Mouse (Mus musculus) c-Kit-positive CD71-positive TER-119-negative erythroid progenitor cells, embryonic 14.5 days (primary cell): ENCODE results near the gene Smyd3.

Source experiments
- DNase-seq: peaks from one replicate; pipeline ENCODE4 v3.0.0-alpha.2; 2013; ENCODE audit warnings: low read depth

Smyd3 gene

DNA sequence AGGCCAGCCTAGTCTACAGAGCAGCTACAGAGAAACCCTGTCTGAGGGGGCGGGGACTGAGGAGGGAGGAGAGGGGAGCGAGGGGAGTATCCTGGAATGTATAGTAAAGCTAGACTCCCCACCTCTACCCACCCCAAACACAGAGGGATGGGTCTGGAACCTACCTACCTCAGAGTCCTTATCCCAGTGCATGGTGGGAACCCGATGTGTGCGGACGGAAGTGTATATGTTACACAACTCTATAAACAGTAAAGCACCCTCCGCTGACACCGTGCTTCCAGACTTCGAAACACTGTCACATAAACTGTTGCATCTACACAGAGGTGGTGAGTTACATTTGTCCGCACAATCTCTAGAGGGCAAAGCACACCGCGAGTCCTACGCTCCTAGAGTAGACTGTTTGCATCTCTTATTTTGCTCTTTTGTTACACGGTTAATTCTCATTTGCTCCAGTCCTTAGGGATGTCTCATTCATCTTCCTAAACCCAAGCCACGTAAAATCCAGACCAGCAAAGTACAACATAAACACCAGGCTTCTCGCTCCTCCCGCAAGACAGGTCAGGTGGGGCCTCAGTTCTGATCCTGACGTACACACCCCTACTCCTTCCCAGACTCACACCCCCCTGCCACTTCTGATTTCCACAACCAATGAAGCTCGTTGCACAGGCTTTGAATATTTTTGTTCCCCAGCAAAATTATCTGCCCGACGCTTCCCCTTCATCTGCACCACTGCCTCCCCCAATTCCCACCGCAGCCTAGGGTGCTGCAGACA, 714 bp downstream of the Smyd3 start:
- DNase-seq: peak; percentile 29

DNA sequence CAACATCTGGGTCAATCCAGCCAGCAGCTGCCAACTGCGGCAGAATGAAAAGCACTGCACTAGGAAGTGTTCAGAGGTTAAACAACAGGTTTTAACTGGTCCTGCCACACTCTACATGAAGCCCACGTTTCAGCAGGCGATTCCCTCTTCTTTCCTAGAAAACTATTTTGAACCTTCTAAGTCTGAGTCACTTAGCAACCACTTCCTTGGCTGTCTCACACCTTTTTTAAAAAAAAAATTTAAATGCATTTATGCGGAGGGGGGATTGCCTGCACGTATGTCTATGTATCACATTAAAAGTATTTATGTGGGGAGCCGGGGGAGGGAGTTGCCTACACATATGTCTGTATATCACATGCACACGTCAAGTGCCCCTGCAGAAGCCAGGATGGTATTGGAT, 5.9 kb downstream of the Smyd3 start:
- DNase-seq: no peak

DNA sequence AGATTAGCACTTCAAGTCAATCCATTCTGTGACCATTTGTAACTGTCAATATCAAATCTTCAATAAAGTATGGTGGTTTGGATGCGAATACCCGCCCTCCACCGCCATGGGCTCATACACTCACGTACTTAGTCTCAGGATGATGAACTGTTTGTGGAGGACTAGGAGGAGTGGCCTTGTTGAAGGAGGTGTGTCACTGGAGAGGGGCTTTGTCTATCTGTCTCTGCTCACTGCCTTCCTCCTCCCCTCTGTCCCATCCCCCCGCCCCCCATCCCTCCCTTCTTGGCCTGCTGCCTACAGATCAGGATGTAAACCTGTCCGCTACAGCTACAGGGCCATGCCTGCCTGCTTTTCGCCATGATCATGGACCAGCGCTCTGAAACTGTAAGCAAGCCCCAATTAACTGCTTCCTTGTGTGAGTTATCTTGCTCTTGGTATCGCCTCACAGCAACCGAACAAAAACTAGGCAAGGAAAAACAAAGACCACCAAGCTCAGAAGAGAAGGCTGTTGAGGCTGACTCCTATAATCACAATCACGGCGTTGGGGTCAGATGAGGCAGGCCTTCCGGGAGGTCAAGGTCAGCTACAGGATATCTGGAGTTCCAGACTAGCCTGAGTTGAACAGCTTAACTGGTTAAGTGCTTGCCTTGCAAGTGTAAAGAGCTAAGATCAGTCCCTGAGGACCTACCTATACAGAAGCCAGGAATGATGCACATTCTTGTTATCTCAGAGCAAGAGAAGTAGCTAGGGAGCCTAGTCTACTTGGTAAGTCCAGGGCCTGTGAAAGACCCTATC, 7.1 kb downstream of the Smyd3 start:
- DNase-seq: no peak

DNA sequence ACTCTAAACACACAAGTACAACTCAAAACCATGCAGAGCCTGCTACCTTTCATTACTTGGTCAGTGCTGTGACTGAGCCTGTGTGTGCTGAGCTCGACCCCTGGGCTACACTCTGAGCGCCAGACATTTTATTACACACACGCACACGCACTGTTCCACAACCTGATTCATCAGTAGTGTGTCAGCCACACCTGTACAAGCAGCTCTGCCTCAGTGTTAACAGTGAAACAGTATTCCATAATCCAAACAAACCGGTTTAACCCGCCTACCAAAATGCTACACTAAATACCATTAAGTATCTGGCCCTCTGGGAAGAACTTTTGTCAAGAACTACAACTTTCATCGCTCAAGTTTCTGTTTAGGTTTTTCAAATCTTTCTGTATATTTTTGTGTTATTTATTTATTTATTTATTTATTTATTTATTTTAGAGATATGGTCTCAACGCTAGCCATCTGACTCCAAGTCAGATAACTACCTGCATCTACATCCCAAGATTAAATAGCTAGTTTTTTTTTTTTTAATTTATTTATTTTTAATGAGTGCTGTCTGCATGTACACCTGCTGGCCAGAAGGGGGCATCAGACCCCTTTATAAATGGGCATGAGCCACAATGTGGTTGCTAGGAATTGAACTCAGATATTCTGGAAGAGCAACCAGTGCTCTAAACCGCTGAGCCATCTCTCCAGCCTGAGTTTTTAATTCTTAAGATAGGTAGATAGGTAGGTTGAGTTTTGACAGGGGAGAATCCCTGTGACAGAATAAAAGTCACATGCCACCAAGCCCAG, 11.1 kb downstream of the Smyd3 start:
- DNase-seq: peak; percentile 53

DNA sequence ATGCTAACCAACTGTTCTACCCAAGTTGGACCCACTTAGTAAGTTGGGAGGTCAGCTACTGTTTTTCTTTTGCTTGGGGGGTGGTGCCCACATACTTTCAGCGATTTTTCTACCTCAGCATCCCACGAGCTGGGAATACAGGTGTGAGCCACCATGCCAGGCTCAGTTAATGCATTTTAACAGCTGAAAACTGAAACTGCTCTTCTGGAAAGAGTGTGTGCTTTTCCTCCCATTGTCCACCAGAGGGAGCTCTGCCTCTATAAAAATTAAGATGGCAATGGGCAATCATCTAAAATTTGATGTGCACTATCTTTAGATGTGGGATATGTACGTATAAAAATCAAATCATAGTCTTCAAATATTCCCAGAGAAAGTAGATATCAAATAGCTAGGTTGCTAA, 15.3 kb downstream of the Smyd3 start:
- peak; percentile 17 for DNase-seq

DNA sequence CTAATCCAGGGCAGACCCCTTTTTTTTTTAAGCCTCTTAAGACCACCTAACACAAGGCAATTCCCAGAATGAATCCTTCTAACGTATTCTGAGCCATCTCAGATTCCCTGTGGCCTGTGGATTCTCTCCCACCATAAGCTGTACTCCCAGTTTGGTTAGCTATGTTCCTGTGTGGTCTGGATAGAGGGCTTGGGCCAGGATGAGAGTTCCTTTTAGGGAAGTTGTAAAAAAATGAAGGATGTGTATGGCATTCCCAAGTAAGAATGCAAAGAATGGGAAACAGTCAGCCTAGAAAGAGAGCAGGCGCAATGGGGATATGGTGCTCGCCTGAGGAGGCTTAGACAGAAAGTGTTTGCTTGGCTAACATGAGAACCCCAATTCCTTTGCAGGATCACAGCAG, 18.6 kb downstream of the Smyd3 start:
- no peak for DNase-seq

DNA sequence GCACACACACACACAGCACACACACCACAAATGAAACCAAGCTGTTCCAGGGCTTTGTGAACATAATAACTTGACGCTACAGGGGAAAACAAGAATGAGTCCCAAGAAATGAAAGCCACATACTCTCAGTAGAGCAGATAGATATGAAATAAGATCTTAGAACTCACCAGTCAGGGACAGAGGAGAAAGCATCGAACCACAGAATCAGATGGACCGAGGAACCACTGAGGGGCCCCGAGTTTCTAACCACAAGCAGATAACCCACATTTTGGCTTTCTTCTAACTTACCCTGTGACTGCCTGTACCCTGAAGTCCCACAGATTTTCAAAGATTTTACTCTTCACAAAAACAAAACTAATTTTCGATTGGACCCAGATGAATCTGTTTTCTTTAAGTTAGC, 24.9 kb downstream of the Smyd3 start:
- DNase-seq: no peak

DNA sequence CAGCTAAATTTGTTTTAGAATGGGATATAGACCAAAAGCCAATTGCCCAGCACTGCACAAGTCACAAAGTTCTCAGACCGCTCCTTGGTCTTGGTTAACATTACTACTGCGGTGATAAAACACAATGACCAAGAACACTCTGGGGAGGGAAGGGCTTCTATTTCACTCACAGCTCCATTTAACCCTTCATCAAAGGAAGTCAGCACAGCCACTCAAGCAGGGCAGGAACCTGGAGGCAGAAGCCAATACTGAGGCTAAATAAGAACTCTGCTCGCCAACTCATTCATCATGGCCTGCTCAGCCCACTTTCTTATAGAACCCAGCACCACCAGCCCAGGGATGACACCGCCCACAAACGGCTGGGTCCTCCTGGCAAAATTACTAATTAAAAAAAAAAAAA, 29.3 kb downstream of the Smyd3 start:
- DNase-seq: no peak

DNA sequence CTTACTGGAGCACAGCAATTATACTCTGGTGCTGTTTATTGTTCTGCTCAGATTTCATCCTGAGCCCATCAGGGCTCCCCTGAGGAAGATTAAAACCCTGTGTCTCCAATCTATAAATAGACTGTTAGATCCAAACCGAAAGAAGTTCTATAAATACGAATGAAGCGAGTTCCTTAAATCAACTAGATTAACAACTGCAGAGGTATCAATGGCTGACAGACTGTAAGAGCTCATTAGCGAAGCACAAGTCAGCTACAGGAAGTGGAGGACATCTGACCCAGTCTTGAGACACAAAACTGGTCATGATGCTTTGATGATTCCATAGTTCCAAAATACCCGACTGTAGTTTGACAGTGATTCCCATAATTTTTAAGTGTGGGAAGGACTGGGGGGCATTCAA, 29.9 kb downstream of the Smyd3 start:
- DNase-seq: no peak

DNA sequence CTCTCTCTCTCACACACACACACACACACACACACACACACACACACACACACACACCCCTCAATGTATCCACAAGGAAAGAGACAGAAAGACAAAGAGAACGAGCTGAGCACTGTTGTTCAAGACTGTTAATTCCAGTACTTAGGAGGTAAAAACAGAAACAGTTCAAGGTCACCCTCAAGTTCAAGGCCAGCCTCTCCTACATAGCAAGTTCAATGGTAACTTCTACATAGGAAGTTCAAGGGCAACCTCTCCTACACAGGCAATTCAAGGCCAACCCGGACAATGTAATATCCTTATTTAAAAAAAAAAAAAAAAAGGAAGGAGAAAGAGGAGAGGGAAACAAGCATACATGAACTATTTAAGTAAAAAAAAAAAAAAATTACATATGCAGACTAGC, 30.6 kb downstream of the Smyd3 start:
- DNase-seq: no peak

DNA sequence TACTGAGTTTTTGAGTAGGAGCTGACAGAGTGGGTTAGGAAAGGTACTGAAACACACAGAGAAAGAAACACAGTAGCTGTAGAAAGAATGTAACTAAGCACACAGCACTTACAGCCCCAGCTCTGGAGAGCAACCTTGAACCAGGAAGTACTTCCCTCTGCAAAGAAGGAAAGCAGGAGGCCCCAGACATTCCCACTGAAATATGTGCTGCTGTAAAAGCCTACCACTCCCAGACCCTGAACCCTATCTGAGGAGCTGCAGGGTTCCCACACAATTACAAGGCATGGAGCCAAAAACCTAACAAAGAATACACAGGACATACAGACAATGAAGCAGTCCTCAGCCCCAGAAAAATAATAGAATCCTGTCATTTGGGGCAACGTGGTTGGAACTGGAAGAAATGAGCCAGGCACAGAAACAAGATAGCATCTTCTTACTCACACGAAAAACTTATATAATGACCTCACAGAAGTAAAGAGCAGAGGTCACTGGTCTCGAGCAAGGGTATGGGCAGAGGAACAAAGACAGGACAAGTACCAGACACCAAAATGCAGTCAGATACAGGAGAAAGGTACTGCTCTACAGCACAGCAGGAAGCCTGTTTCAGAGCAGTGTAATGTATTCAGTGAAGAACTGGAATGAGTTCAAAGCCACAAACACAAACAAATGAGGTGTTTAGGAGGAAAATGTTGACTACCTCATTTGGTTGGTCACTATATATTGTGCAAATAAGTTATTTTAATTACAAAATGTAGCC, 31.9 kb downstream of the Smyd3 start:
- DNase-seq: no peak

DNA sequence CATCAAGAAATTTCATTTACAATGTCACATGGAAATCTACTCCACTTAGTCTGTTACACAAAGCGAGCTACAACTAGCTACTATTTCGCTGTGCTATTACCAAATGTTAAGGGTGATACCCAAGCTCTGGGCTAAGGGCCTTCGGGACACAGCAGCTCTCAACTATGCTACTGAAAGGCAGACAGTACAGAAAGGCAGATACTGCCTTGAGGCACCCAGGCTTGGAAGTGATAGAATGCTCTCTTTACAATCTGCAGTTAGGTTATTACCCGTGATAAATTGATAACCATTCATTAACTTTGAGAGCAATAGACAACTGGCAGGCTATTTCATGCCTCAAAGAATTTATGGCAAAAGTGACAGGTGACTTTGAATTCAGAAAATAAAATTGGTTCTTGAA, 37.0 kb downstream of the Smyd3 start:
- no peak for DNase-seq

DNA sequence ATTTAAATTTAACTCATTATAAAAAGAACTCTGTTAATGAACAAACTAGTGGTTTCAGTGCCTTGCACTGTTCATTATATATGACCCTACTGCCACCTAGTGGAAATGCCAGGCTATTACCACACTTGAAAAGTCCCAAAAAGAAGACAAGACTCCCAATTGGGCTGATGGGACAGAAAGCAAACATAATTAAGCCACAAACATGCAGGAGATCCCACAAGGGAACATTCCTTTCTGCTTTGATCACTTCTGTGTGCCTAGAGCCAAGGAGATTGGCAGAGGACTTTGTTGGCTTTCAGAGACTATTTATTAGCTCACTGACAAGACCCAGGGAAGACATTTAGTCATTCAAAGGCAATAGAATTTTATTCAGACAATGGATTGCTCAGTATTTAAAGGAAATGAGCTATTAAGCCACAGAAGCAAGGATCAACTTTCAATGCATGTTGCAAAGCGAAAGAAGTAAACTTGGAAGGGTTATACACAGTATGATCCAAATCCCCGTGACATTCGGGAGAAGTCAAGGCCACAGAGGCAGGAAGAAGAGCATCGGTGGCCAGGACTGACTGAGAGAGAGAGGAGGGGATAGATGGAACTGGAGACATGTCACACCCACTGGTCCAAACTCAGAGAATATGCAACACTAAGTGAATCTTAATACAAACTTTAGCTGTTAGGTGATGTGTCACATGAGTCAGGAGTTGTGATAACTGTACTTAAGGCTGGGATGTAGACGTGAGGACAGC, 40.5 kb downstream of the Smyd3 start:
- DNase-seq: peak; percentile 56

DNA sequence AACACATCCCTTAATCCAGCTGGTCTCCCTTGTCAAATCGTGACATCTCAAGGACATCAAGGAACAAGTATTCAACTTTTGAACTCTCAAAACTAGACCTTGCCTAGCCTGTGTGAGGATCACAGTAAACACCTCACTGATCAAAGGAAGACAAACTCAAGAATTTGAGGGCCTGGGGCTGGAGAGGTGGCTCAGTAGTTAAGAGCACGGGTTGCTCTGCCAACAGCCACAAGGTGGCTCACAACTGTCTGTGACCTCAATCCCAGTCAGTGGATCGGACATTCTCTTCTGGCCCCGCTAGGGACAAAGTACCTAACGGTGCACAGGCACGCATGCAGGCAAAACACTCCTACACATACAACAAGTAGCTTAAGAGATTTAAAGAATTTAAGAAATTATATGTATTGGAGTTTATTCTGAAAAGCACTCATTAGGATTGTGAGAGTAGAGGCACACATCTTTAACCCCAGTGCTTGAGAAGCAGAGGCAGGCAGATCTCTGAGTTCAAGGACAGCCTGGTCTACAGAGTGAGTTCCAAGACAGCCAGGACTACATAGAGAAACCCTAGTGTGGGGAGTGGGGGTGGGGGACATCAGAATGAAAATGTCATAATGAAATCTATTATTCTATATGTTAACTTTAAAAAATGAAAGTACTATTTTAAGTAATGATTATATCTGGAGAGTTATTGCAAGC, 41.2 kb downstream of the Smyd3 start:
- no peak for DNase-seq

DNA sequence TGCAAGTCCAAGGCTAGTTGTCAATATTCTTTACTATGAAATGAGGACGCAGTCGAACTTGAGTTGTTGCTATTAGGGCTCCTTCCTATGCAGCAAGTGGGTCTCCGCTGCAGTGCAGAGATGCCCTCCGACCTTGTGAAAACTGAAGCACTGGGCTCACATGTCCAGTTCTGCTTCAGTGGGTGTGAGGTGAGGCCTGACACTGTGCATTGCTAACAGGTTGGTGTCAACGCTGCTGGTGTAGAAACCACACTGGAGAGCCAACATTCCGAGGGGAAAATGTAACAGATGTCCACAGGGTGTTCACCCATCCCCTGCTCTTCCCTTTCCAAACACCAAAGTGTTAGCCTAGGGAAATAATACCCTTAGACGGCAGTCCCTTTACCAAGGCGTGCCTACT, 43.1 kb downstream of the Smyd3 start:
- no peak for DNase-seq

DNA sequence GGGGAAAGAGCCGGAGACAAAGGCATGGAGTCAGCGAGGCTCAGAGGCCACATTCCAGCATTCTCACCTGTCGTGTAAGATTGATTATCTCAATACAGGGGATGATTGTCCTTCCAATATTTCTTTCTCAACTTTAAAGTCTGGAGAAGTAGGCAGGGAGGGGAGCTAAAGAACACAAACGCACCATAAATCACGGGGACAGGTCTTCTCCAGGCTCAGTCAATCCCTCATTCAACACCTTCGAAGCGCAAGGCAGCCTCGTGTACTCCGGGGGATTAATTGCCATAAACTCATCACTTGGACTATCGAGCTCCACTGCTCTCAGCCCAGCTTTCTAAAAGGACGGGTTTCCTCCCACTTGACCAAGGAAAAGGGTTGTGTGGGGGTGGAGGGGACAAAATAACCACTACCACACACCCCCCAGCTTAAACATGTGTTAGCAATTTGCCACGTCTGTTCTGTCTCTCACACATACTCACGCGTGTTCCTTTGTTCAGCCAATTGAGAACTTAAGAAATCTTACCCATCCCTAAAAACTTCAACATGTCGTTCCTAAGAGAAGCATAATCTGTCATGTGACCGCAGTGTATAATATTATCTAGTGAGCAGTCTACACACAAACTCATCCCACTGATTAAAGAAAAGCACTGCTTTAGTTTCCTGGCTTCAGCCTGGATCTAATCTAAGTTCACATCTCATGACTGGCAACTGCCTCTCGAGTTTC, 43.8 kb downstream of the Smyd3 start:
- DNase-seq: no peak

DNA sequence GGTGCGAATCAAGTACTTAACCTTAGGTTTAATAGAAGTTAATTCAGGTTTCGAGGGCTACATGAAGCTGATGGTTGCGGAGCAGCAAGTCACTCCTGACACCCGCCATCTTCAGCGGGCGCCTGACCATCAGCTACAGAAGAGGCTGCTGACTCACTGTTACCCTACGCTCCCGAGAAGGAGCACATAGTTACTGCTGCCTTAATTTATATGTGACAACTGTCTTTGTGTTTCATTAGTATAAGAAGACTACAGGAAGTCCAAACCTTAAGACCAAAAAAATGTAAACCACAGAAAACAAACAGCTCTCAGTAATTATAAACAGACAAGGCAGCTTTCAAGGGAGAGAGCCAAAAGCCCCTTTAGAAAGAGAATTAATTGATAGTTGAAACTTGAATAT, 49.9 kb downstream of the Smyd3 start:
- no peak for DNase-seq

DNA sequence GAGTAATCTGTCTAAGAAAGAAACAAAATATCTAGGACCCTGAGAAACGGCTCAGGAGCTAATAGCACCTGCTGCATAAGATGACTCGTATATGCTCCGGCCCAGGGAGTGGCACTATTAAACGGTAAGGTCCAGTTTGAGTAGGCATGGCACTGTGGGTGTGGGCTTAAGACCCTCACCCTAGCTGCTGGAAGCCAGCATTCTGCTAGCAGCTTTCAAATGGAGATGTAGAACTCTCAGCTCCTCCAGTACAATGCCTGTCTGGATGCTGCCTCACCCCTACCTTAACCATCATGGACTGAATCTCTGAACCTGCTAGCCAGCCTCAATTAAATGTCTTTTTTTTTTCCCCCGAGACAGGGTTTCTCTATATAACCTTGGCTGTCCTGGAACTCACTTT, 55.5 kb downstream of the Smyd3 start:
- DNase-seq: no peak

DNA sequence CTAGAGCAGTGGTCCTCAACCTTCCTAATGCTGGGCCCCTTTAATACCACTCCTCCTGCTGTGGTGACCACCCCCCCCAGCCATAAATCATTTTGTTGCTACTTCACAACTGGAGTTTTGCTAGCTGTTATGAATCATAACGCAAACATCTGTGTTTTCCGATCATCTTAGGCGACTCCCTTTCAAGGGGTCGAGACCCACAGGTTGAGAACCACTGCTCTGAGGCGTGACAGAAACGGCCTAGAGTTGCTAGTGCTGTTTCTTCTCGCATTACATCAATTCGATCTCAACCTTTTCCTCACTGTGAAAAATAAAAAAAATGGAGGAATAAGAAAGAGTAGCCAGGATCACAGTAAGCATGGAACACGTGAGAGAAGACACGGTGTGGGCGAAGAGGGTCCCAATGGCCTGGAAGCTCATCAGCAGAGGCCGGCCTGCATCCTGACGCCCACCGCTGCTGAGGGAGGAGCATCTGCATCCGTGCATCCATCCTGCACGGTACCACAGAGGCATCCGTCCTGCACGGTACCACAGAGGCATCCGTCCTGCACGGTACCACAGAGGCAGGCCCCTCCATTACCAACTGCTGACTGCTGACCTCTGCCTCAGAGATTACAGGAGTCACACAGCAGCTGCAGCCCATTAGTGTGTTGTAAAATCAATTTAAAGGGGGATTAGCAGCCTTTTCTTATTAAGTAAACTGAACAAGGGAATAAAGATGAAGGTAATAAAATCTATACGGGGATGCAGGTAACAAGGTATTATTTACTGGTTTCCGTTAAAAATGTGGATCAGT, 56.6 kb downstream of the Smyd3 start:
- DNase-seq: no peak
